Mouse (Mus musculus) myocyte (in vitro differentiated cells): ENCODE results near the gene Rhbdd1.

Experiments used
- E2F4 ChIP-seq: IDR thresholded peaks from one replicate; pipeline ENCODE4 v1.6.1; 2011; ENCODE audit warnings: mild to moderate bottlenecking, control low read depth, moderate library complexity; ENCODE audit not compliant: insufficient read depth
- POLR2A ChIP-seq: IDR thresholded peaks from one replicate; pipeline ENCODE4 v1.6.1; 2011; ENCODE audit warnings: low read depth, mild to moderate bottlenecking, control low read depth, moderate library complexity; ENCODE audit not compliant: insufficient read length
- POLR2AphosphoS2 ChIP-seq: IDR thresholded peaks from one replicate; pipeline ENCODE4 v1.6.1; 2011; ENCODE audit warnings: low read depth, control low read depth; ENCODE audit not compliant: insufficient read length
- TCF12 ChIP-seq: IDR thresholded peaks from one replicate; pipeline ENCODE4 v1.6.1; 2011; ENCODE audit warnings: mild to moderate bottlenecking, control low read depth; ENCODE audit not compliant: poor library complexity, insufficient read depth, severe bottlenecking

DNA sequence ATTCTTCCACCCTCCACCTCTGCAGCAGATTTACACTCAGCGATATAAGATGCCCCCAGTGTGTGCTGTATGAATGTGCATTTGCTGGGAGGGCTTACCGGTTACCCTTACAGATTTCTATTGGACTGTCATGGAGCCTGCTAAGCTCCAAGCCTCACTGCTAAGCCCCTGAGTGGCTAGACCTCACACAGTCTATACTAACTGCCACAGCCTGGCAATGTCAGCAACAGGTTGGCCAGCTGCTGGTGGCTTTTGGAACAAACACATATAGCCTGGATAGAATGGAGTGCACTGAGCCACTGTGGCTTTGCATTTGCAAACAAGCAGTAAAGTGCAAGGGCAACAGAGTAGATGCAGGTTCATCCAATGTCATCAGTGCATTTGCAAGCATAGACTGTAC lies 175.7 kb downstream of the Rhbdd1 start:
- TF ChIP-seq POLR2AphosphoS2 = no peak
- TF ChIP-seq TCF12 = no peak
- TF ChIP-seq POLR2A = no peak
- TF ChIP-seq E2F4 = no peak
